Mouse (Mus musculus) retina, postnatal 1 day (tissue): ENCODE results near the gene Tmem198b.

ENCODE experiments used
- DNase-seq: peaks from one replicate; pipeline ENCODE4 v3.0.0-alpha.2; 2012

Gene Tmem198b

GRCm38 (mm10) chr10:128798676-128799075 is 5.5 kb downstream of the Tmem198b start:
- DNase-seq, result no peak

DNA sequence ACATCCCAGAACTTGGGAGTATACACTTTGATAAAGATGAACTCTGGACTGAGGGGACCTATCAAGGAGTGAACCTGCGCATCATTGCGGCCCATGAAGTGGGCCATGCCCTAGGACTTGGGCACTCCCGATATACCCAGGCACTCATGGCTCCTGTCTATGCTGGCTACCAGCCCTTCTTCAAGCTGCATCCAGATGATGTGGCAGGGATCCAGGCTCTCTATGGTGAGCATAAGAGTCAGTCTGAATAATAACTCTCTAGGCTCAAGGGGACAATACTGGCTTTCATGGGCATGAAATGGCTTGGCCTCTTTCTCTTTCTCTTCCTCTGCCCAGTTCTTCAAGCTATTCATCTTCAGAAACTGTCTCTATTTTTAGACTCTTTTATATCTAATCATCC is 8.6 kb downstream of the Tmem198b start:
- no peak for DNase-seq

DNA sequence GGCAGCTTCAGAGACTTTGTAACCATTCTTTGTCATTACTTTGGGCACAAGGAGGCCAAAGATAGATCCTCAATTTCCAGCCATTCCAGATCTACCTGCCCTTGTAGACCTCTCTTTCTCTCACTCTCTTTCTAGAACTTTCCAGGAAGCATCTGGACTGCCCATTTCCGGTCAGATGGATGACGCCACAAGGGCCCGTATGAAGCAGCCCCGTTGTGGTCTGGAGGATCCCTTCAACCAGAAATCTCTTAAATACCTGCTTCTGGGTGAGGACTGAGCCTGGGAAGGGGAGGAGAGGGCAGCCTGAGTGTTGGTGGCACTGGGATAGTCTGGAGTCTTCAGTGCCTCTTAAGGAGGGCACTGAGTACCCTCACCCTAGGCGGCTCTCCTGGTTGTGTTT is 9.8 kb downstream of the Tmem198b start:
- no peak for DNase-seq

DNA sequence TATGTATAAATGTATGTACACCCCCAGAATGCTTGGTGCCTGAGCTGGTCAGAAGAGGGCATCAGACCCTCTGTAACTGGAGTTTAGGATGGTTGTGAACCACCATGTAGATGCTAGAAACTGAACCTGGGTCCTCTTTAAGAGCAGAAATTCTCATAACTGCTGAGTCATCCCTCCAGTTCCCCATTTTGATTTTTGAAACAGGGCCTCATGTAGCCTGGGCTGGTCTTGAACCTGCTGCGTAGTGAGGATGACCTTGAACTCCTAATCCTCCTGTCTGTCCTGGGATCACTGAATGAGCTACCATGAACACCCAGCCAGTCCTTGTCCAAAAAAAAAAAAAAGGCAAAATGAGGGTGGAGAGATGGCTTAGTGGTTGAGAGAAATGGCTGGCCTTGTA is 10.9 kb downstream of the Tmem198b start:
- DNase-seq, result no peak

- no peak for DNase-seq
Observed at GRCm38 (mm10) chr10:128792041-128792440, 12.1 kb downstream of the Tmem198b start.

DNA sequence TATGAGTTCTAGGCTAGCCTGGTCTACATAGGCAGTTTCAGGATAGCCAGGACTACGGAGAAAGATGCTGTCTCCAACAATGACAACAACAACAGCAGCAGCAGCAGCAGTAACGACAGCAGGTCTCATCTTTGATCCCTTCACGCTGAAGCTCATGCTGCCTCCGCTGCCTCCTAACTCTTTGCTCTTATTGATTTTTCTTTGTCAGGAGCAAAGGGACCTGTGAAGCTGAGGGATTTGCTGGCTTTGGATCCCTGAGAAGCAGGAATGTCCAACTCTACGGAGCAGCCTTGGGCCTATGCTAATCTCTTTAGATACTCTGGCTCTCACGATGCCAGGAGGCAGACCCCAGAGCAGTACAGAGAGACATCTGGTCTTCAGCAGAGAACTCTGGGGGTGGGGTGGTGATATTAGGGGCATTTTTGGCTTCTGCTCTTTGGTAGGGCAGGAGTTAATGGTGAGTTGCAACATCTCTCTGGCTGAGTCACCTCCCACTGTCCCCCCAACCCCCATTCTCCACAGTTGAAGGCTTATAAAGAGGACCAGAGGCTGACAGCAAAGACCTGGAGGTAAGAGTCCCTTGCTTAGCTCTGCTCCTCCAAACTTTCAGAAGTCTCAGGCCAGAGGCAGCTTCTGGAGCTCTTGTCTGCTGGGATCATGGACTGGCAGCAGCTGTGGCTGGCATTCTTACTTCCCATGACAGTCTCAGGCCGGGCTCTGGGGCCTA is 13.6 kb downstream of the Tmem198b start, which contains the start of gene Mmp19:
Gene Mmp19, plus strand, starts transcription at position 513 of the 727 bp plus-strand sequence.
- no peak for DNase-seq

GRCm38 (mm10) chr10:128780200-128780599 is 24.0 kb downstream of the Tmem198b start:
- no peak for DNase-seq

DNA sequence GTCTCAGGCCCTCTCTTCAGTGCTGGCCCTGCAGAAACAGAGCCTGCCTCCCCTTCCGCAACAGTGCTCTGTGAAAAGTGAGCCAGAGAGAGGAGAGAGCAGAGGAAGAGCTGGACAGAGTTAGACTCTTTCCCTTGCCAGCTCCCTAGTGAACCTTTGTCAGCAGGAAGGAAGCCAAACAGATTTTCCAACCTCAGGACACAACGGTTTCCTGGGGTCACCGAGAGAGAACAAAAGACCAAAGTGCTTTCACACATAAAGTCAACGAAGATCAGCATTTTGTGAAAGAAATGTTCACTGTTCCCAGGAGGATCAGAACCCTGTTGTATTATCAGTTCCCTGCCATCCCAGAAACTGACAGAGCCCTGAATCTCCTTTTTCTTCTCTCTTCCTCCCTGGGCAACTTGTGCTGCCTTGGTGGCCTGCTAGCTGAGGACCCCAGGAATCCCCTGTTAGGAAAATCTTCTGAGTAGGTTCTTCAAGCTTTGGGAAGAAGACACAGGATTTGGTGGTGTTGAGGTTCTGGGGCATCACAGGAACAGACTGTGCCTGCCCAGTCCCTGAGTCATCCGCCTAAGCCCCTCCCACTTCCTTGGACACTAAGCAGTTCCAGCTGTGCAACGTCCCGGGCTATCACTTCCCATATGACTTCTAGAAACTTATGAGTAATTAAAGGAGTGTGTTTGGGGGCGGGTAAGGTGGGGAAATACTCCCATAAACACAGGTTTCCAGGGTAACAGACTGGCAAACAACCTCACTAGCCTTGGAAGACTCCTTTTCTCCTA is 25.0 kb downstream of the Tmem198b start:
- no peak for DNase-seq

DNA sequence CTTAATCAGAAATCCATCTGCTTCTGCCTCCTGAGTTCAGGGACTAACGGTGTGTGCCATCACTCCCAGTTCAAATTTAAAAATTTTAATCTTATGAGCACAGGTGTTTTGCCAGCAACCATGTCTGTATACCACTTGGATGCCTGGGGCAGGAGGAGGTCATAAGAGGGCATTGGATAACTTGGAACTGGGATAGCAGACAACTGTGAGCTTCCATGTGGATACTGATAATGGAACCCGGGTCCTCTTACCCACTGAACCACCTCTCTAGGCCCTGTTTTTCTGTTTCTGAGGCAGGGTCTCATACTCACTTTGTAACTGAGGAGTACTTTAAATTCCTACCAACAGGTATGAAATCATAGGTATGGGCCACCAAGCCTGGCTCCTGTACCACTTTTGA is 25.7 kb downstream of the Tmem198b start:
- DNase-seq, result no peak

- no peak for DNase-seq
Observed at GRCm38 (mm10) chr10:128773685-128774084, 30.5 kb downstream of the Tmem198b start.

DNA sequence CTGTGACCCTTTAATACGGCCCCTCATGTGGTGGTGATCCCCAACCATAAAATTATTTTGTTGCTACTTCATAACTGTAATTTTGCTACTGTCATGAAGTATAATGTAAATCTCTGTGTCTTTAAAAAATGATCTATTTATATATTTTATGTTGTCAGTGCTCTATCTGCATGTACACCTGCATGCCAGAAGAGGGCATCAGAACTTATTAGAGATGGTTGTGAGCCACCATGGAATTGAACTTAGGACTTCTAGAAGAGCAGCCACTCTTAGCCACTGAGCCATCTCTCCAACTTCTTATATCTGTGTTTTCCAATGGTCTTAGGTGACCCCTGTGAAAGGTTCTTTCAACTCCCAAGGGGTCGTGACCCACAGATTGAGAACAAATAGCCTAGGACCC is 31.3 kb downstream of the Tmem198b start:
- peak; percentile 10 for DNase-seq
